Mouse (Mus musculus) embryo, embryonic 10.5 days (tissue): ENCODE measurements at regions not wholly inside any gene's neighbourhood (a gene's known extent, or its start where the extent isn't known, plus 50 kb on each side); places are given as distances from the start of the nearest gene placed in this dataset.
A peak's percentile ranks its signal among the peaks of the same experiment; 100 is the strongest.

Experiments used
- DNase-seq: peaks from one replicate; pipeline ENCODE4 v3.0.0-alpha.2; 2015; ENCODE audit warnings: low spot score

- no peak for DNase-seq
These were observed 95.0 kb upstream of the Sox5 start for GRCm38 (mm10) chr6:144876758-144877157.

GRCm38 (mm10) chr6:144875862-144876261 lies 94.1 kb upstream of the Sox5 start:
- no peak for DNase-seq

- no peak for DNase-seq
These were observed 92.5 kb upstream of the Sox5 start for GRCm38 (mm10) chr6:144874251-144874650.

GRCm38 (mm10) chr6:144870949-144871348 lies 89.2 kb upstream of the Sox5 start:
- DNase-seq: no peak

- DNase-seq: no peak
These were observed 85.6 kb upstream of the Sox5 start for GRCm38 (mm10) chr6:144867333-144867732.

- no peak for DNase-seq
These were observed 82.2 kb upstream of the Sox5 start for GRCm38 (mm10) chr6:144864026-144864425.

GRCm38 (mm10) chr6:144863430-144863994 lies 81.7 kb upstream of the Sox5 start:
- no peak for DNase-seq

- DNase-seq: no peak
These were observed 59.7 kb upstream of the Sox5 start for GRCm38 (mm10) chr6:144841510-144841909.

GRCm38 (mm10) chr6:144839383-144839782 lies 57.6 kb upstream of the Sox5 start:
- DNase-seq: no peak

GRCm38 (mm10) chr6:144834323-144835183 lies 52.8 kb upstream of the Sox5 start:
- peak; percentile 75 for DNase-seq
